ENCODE assay signal across 8 mouse cellular contexts in the genomic region with DNA sequence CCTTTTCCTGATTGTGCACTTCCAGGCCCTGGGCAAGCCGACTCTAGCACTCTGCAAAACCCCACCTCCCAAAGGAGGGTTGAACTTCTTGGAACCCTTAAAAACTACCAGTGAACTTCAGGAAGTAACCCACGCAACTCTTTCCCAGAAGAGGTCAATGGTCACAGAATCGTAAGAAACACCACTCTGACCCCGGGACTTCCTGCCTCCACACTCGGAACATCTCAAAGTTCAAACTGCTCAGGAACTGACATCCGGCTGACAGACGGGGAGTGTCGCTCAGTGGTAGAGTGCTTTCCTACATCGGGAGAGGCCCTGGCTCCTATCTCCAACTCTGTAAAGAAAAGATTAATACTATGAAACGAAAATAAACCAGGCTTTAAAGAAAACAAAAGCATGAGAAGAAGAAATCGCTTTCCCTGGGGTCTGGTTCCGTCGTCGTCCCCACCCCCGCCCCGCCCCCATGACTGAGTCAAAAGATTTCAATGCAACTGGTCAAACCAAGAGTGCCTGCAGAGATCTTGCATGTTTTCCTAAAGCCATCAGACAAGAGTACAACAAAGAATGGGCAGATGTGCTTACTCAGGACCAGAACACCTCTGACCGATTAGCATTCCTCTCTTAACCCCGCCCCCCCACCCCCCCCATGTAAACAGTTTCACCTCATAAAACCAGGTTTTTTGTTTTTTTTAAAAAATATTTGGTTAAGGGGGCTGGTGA. TPM values are rescaled to one million over a fixed set of nuclear protein-coding genes. Genes with fewer than 3 reads are reported as not detected.
DNase-seq lines count a peak whose midpoint lies in the region; ATAC-seq and TF ChIP-seq lines count a peak whose summit lies in the region.

No protein-coding gene starts in this region.

- peak overlapping the region; percentile 55; the same call in 1 of the 2 replicates for H3K27ac ChIP-seq in midbrain, embryonic 10.5 days (replicated peaks)
- no peak overlapping the region for H3K27ac ChIP-seq in midbrain, postnatal 0 days (ENCODE audit: low read depth, low read length)
- no peak overlapping the region for H3K27ac ChIP-seq in embryonic facial prominence, embryonic 13.5 days
- peak overlapping the region; percentile 64 for H3K27ac ChIP-seq in intestine, embryonic 15.5 days

- no peaks in the 10 kb centered on the region for H3K9me3 ChIP-seq in midbrain, embryonic 10.5 days (replicated peaks)
- no peaks in the 10 kb centered on the region for H3K9me3 ChIP-seq in midbrain, postnatal 0 days (ENCODE audit: low read length)
- no peaks in the 10 kb centered on the region for H3K9me3 ChIP-seq in embryonic facial prominence, embryonic 13.5 days
- no peaks in the 10 kb centered on the region for H3K9me3 ChIP-seq in intestine, embryonic 15.5 days

- no peak overlapping the region for H3K4me2 ChIP-seq in midbrain, postnatal 0 days (ENCODE audit: low read depth, low read length, poor library complexity, severe bottlenecking)
- H3K4me2 ChIP-seq in embryonic facial prominence, embryonic 13.5 days: peak overlapping the region; percentile 46
- peak overlapping the region; percentile 49 for H3K4me2 ChIP-seq in intestine, embryonic 15.5 days (replicated peaks)

- no peaks in the 10 kb centered on the region for H3K36me3 ChIP-seq in midbrain, embryonic 10.5 days
- no peaks in the 10 kb centered on the region for H3K36me3 ChIP-seq in midbrain, postnatal 0 days (ENCODE audit: insufficient read depth, low read length)
- H3K36me3 ChIP-seq in embryonic facial prominence, embryonic 13.5 days: no peaks in the 10 kb centered on the region
- no peaks in the 10 kb centered on the region for H3K36me3 ChIP-seq in intestine, embryonic 15.5 days

- H3K9ac ChIP-seq in midbrain, postnatal 0 days (replicated peaks; ENCODE audit: low read length, poor library complexity, severe bottlenecking): no peak overlapping the region
- H3K9ac ChIP-seq in embryonic facial prominence, embryonic 13.5 days: no peak overlapping the region
- H3K9ac ChIP-seq in intestine, embryonic 15.5 days: no peak overlapping the region

- intact Hi-C loops in left cerebral cortex, postnatal 14 days (cut with DNase I): no loop called here

- H3K4me3 ChIP-seq in midbrain, embryonic 10.5 days: peak overlapping the region; percentile 9; the same call in 1 of the 2 replicates
- no peak overlapping the region for H3K4me3 ChIP-seq in midbrain, postnatal 0 days (ENCODE audit: low read depth, low read length)
- peak overlapping the region; percentile 21 for H3K4me3 ChIP-seq in embryonic facial prominence, embryonic 13.5 days
- H3K4me3 ChIP-seq in intestine, embryonic 15.5 days (replicated peaks): 0 out of 2 replicates have a peak overlapping the region, but pooled peaks have one; percentile 3

- no peak for ATAC-seq in midbrain, postnatal 0 days (ENCODE audit: low FRiP score)
- no peak for ATAC-seq in embryonic facial prominence, embryonic 13.5 days (ENCODE audit: insufficient number of reproducible peaks, insufficient read depth, low FRiP score, low TSS enrichment, low read depth)
- peak; percentile 87 for ATAC-seq in intestine, embryonic 15.5 days

- no peak for DNase-seq in midbrain, embryonic 10.5 days (ENCODE audit: low spot score)
- DNase-seq in midbrain, postnatal 0 days (ENCODE audit: low spot score): no peak
- DNase-seq in lung, adult 18-20 months: peak; percentile 55 to 75
- DNase-seq in thymus, postnatal 25 days: peak; percentile 63
- no peak for DNase-seq in left cerebral cortex, postnatal 14 days (ENCODE audit: low spot score in 2 of 2)
- DNase-seq in spleen, adult 12 weeks (ENCODE audit: low spot score): no peak

- H3K27me3 ChIP-seq in midbrain, embryonic 10.5 days (ENCODE audit: low read depth, poor library complexity, severe bottlenecking): no peaks in the 10 kb centered on the region
- no peaks in the 10 kb centered on the region for H3K27me3 ChIP-seq in midbrain, postnatal 0 days (ENCODE audit: insufficient read depth, low read length)
- no peaks in the 10 kb centered on the region for H3K27me3 ChIP-seq in embryonic facial prominence, embryonic 13.5 days
- no peaks in the 10 kb centered on the region for H3K27me3 ChIP-seq in intestine, embryonic 15.5 days (replicated peaks)

- TF ChIP-seq CTCF in midbrain, postnatal 0 days (IDR thresholded peaks at IDR 0.05): no peak

- peaks cover 12% of the 10 kb centered on the region for H3K4me1 ChIP-seq in midbrain, embryonic 10.5 days
- H3K4me1 ChIP-seq in midbrain, postnatal 0 days (ENCODE audit: insufficient read depth, low read length): no peaks in the 10 kb centered on the region
- no peaks in the 10 kb centered on the region; the same call in 1 of the 2 replicates for H3K4me1 ChIP-seq in embryonic facial prominence, embryonic 13.5 days
- no peaks in the 10 kb centered on the region for H3K4me1 ChIP-seq in intestine, embryonic 15.5 days (replicated peaks)

- WGBS in midbrain, embryonic 10.5 days: 32% methylated on average over 18 of the region's 18 CpGs
- 31% methylated on average over 18 of the region's 18 CpGs for WGBS in midbrain, postnatal 0 days
- WGBS in embryonic facial prominence, embryonic 13.5 days: 26% methylated on average over 18 of the region's 18 CpGs
- 18% methylated on average over 18 of the region's 18 CpGs for WGBS in intestine, embryonic 15.5 days

RNA-seq across cellular contexts. Expression of gene Xbp1, which starts 14.4 kb away (rescaled TPM):
- 106 and 131 TPM in 2 replicates for polyA plus RNA-seq in midbrain, embryonic 10.5 days (2016; fragmentation: Nextera tagmentation; extraction: Ambion mirVana)
- 120 and 124 TPM in 2 replicates for total RNA-seq in midbrain, postnatal 0 days (2014; rRNA removed)
- 89.5 and 97.4 TPM in 2 replicates for polyA plus RNA-seq in midbrain, postnatal 0 days (2015; fragmentation: Nextera tagmentation; extraction: Ambion mirVana)
- 141 and 151 TPM in 2 replicates for polyA plus RNA-seq in embryonic facial prominence, embryonic 13.5 days (2015; fragmentation: Nextera tagmentation; extraction: Ambion mirVana)
- 237 and 255 TPM in 2 replicates for polyA plus RNA-seq in intestine, embryonic 15.5 days (2015; fragmentation: Nextera tagmentation; extraction: Ambion mirVana)
- total RNA-seq in left cerebral cortex, postnatal 14 days (2021): 10 to 100 TPM; 79.2 to 97.0 TPM

RNA-seq across cellular contexts. Expression of gene Ccdc117, which starts 36.0 kb away (rescaled TPM):
- polyA plus RNA-seq in midbrain, embryonic 10.5 days (2016; fragmentation: Nextera tagmentation; extraction: Ambion mirVana): 21.3 and 22.6 TPM in 2 replicates
- total RNA-seq in midbrain, postnatal 0 days (2014; rRNA removed): 8.2 and 13.0 TPM in 2 replicates
- polyA plus RNA-seq in midbrain, postnatal 0 days (2015; fragmentation: Nextera tagmentation; extraction: Ambion mirVana): 4.9 and 6.1 TPM in 2 replicates
- polyA plus RNA-seq in embryonic facial prominence, embryonic 13.5 days (2015; fragmentation: Nextera tagmentation; extraction: Ambion mirVana): 18.7 and 19.2 TPM in 2 replicates
- polyA plus RNA-seq in intestine, embryonic 15.5 days (2015; fragmentation: Nextera tagmentation; extraction: Ambion mirVana): 15.4 and 17.7 TPM in 2 replicates
- 10 to 100 TPM; 10.8 to 11.7 TPM for total RNA-seq in left cerebral cortex, postnatal 14 days (2021)

Comparison
In these comparisons a context has a peak if more than half of its experiments do, and no peak if none do; other contexts are left out.
1. H3K27ac ChIP-seq: peak in midbrain, embryonic 10.5 days (single experiment) and intestine, embryonic 15.5 days (single experiment); none in midbrain, postnatal 0 days (single experiment) and embryonic facial prominence, embryonic 13.5 days (single experiment).
2. DNase-seq: peak in lung, adult 18-20 months (2 of 2) and thymus, postnatal 25 days (single experiment); none in midbrain, embryonic 10.5 days (single experiment), midbrain, postnatal 0 days (single experiment), left cerebral cortex, postnatal 14 days (0 of 2) and spleen, adult 12 weeks (single experiment).